Mouse (Mus musculus) testis, adult 2 months (tissue): ENCODE results near the gene Amtn. TPM values are rescaled to one million over a fixed set of nuclear protein-coding genes. Genes with fewer than 3 reads are reported as not detected.
"Not testable (repeated sequence)": the region's sequence is repeated elsewhere in the genome, so short reads cannot be mapped to it uniquely, and the experiment has no call there.

ENCODE experiments used
- H3K27ac ChIP-seq: fragments of 200-500 bp; 2 replicates; pipeline ENCODE4 v1.5.1; 2012; ENCODE audit warnings: low read depth, low read length; ENCODE audit not compliant: control insufficient read depth, insufficient read depth
- H3K27me3 ChIP-seq: fragments of 200-500 bp; 2 replicates; pipeline ENCODE4 v1.6.1; 2012; ENCODE audit warnings: mild to moderate bottlenecking, low read length, moderate library complexity; ENCODE audit not compliant: control insufficient read depth, insufficient read depth
- H3K36me3 ChIP-seq: fragments of 200-500 bp; 2 replicates; pipeline ENCODE4 v1.6.1; 2012; ENCODE audit warnings: mild to moderate bottlenecking, low read length; ENCODE audit not compliant: control insufficient read depth, insufficient read depth
- H3K4me1 ChIP-seq: fragments of 200-500 bp; 2 replicates; pipeline ENCODE4 v1.6.1; 2012; ENCODE audit warnings: low read length; ENCODE audit not compliant: control insufficient read depth, insufficient read depth
- H3K4me3 ChIP-seq: fragments of 200-500 bp; 2 replicates; pipeline ENCODE4 v1.5.1; 2012; ENCODE audit warnings: low read depth, mild to moderate bottlenecking, low read length, moderate library complexity, mixed read lengths; ENCODE audit not compliant: control insufficient read depth
- CTCF ChIP-seq: fragments of 200-500 bp; IDR thresholded peaks from 2 replicates; pipeline ENCODE4 v1.5.1; 2012; ENCODE audit warnings: low read depth, mild to moderate bottlenecking, inconsistent platforms, low read length, moderate library complexity; ENCODE audit not compliant: control insufficient read depth, insufficient read depth, insufficient replicate concordance
- POLR2A ChIP-seq: fragments of 200-500 bp; IDR thresholded peaks from 2 replicates; pipeline ENCODE4 v1.6.1; 2012; ENCODE audit warnings: low read depth, mild to moderate bottlenecking, inconsistent platforms, low read length, moderate library complexity; ENCODE audit not compliant: control insufficient read depth
- polyA plus RNA-seq: library from polyadenylated mRNA; depleted of rRNA; stranded (reverse); fragments of >200 nt; gene quantifications from 2 replicates; pipeline ENCODE4 v1.2.3, GENCODE M21; 2012; rRNA removed

Gene Amtn
- polyA plus RNA-seq = not detected in 2 replicates

DNA sequence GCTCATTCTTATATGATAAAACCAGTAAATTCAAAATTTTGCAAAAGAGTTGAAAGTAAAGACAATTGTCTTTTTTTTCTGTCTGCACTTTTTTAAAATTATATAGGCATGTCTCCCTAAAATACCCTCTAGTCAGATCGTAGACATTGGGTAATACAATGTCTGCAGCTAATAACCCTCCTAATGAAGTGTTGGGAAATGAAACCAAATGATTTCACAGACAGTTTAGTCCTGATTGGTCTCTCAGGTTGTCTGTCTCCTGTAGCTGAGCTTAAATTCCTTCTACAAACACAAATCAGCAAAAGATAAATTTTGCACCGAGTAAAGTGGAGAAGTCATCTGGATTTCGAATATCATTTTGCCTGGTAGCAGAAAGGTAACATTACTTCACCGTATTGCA, at the start of gene Amtn:
Amtn (plus strand) TSS at position 301 of the 400 bp plus-strand sequence.
- H3K4me3 ChIP-seq = no peak within 1 kb of the TSS

DNA sequence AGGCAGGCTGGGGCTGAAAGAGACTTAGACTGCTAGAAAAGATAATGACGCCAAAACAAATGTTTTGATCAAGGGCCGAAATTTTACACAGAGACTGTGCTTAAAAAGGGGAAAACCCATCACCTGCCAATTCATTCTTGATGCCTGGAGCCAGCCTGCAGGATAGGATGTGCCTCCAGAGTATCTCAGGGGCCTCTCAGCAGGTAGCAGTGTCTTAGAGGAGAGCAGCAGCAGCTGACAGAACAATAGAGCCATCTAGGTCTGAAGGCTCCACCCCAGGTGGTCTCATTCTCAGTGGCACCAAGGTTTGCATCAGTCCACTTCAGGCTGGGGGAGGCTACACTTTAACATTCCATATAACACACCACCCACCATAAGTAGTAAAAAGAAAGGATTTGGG, 27.4 kb upstream of the Amtn start:
- not testable (repeated sequence) for H3K4me3 ChIP-seq, H3K27me3 ChIP-seq, H3K36me3 ChIP-seq, H3K27ac ChIP-seq, H3K4me1 ChIP-seq

More for the DNA sequence above, at the start of gene Amtn:
- Histone ChIP-seq H3K27me3 (no peaks in the 10 kb centered on the region), H3K27ac (no peak within 1 kb of the TSS), H3K4me1 (no peaks in the 10 kb centered on the region), H3K36me3 (no peaks in the 10 kb centered on the region)
- TF ChIP-seq CTCF (no peak), POLR2A (no peak)

DNA sequence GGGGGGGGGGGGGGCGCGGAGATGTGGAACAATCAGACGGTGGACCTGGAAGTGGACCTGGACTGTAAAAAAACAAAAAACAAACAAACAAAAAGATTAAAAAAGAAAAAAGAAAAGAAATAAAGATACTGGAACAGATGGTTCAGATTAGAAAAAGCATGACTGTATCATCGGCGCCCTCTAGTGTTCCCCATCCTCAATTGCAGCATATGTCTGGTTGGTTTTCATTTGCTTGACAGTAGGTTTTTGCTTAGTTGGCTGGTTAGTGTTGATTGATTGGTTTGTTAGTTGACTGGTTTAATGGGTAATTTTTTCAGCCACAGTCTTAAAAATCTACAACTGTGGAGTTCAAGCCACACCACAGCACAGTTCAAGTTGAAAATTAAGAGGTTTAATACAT, 11.1 kb upstream of the Amtn start:
- H3K36me3 ChIP-seq = no peaks in the 10 kb centered on the region
- no peak overlapping the region for H3K4me3 ChIP-seq
- TF ChIP-seq CTCF = no peak
- TF ChIP-seq POLR2A = no peak
- no peaks in the 10 kb centered on the region for H3K27me3 ChIP-seq
- no peaks in the 10 kb centered on the region for H3K4me1 ChIP-seq
- no peak overlapping the region for H3K27ac ChIP-seq

DNA sequence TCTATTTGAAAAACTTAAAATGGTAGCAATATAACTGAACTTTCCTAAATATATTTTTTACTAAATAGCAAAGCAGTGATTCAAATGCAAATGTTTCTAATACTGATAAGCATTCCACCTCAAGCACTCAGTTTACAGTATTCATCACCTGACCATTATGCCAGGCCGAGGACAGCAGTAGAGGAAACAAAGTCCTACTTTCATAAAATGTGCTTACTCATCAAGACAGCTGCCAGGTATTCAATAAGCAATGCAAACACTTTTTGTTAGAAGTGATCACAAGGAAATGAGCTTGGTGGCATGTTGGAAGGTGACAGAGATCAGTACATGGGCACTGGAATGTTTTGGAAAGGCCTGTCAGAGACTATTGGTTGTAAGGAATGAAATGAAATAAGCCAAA, 9.0 kb upstream of the Amtn start:
- H3K36me3 ChIP-seq = no peaks in the 10 kb centered on the region
- H3K27ac ChIP-seq = no peak overlapping the region
- TF ChIP-seq POLR2A = no peak
- no peaks in the 10 kb centered on the region for H3K4me1 ChIP-seq
- H3K27me3 ChIP-seq = no peaks in the 10 kb centered on the region
- H3K4me3 ChIP-seq = no peak overlapping the region

DNA sequence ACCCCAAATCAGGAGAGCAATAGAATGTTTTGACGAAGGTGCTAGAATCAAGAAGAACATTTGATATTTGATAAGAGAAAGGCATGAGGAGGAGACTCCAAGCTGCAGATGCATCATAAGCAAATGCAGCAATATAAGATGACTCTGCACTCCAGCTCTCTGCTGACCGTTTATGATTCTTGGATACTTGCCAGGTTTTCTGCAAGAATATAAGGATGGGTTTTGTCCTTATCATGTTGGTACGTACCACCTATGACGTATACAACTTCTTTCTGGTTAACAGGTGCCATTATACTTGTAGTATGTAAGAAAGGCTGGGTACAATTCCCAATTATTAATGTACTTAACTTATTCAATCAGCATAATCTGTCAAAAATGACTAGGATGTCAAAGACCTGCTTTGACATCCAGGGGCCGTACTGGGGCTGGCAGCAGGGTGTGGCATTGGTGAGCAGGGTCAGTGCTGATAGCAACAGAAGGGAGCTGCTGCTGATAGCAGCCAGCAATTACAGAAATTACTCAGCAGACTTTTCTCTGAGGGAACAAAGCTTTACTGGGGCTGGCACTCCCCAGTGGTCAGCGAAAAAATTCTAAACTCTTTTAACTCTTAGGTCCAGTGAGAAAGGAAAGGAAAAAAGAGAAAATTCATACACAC, 5.2 kb upstream of the Amtn start:
- no peak overlapping the region for H3K4me3 ChIP-seq
- no peaks in the 10 kb centered on the region for H3K4me1 ChIP-seq
- H3K27ac ChIP-seq = no peak overlapping the region
- no peaks in the 10 kb centered on the region for H3K27me3 ChIP-seq
- no peaks in the 10 kb centered on the region for H3K36me3 ChIP-seq
- TF ChIP-seq POLR2A (no peak), CTCF (no peak)

DNA sequence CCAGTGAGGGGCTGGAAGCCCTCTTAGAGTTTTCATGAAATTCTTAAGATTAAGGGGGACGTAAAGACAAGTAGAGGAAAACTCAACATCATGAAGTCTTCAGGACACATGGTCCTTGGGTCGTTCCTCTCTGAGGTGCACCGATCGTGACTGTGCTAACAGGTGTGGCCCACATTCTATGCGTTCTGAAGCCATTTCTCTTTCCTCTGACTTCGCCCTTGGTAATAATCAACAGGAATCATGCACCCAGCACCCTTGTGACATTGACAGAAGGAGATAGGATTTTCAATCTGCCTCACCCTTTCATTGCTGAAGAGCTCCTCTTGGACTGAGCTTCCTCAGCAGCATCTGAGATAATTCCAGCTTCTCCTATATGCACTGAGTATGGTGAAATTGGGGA, 3.3 kb upstream of the Amtn start:
- TF ChIP-seq CTCF = no peak
- TF ChIP-seq POLR2A = no peak
- no peak overlapping the region for H3K4me3 ChIP-seq
- H3K4me1 ChIP-seq = no peaks in the 10 kb centered on the region
- no peaks in the 10 kb centered on the region for H3K27me3 ChIP-seq
- no peak overlapping the region for H3K27ac ChIP-seq
- H3K36me3 ChIP-seq = no peaks in the 10 kb centered on the region

DNA sequence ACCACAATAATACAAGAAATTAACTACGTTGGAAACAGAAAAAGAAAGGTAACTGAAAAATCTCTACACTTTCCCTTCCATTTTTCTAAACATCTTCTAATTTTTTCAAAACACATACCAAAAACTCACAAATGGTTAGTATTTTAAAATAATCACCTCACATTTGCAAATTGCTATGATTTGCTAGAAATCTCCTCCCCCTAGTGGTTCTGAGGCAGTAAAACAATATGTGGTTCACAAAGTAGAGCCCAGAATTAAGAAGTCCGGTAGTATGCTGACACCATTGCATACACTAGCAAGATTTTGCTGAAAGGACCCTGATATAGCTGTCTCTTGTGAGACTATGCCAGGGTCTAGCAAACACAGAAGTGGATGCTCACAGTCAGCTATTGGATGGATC, 16.1 kb downstream of the Amtn start:
- not testable (repeated sequence) for H3K27me3 ChIP-seq, H3K4me1 ChIP-seq, H3K27ac ChIP-seq, H3K4me3 ChIP-seq, H3K36me3 ChIP-seq

DNA sequence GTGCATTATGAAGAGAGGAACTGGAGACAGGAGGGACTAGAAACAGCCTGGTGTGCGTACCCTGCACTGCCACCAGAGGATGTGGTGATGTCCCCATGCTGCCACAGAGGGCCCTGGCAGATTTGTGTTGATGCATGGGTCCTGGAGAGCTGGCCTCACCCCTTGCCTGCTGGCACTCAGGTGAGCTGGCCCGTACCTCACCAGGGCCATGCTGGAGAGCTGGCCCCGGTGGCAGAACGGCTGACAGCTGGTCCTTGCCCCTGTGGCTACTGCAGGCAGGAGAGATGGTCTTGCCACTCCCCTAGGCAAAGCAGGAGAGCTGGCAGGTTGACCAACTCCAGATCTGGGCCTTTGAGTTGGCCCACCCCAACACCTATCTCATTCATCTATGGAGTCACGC, 22.7 kb downstream of the Amtn start:
- no peaks in the 10 kb centered on the region for H3K36me3 ChIP-seq
- TF ChIP-seq POLR2A (no peak), CTCF (no peak)

More for the DNA sequence above, 22.7 kb downstream of the Amtn start:
- Histone ChIP-seq H3K27ac (no peak overlapping the region), H3K4me1 (no peaks in the 10 kb centered on the region), H3K27me3 (no peaks in the 10 kb centered on the region), H3K4me3 (no peak overlapping the region)
